In genomic region chr8:49696709-49697108, GRCm38 (mm10) we compare ENCODE assay signal across 13 mouse cellular contexts.
"Had no signal": no experiment of that assay in that cellular context is flagged by ENCODE, and none has a peak within 500 bp of the region (broad histone marks: within the 10 kb centered on the region; RNA-seq: fewer than 3 reads in every experiment).

No protein-coding gene starts in this region.

- H3K36me3 ChIP-seq: limb, embryonic 15.5 days; midbrain, embryonic 10.5 days; neural tube, embryonic 12.5 days had no signal

- H3K9me3 ChIP-seq: limb, embryonic 15.5 days; midbrain, embryonic 10.5 days; neural tube, embryonic 12.5 days had no signal

- H3K4me3 ChIP-seq: left cerebral cortex, adult 2 months; limb, embryonic 15.5 days; midbrain, embryonic 10.5 days; neural tube, embryonic 12.5 days had no signal

- DNase-seq: lung, adult 18-20 months; lung, postnatal 4 days; midbrain, embryonic 14.5 days; right cerebral cortex, postnatal 4 days; spleen, adult 18-20 months; thymus, adult 18-20 months; thymus, postnatal 14 days had no signal

- H3K27ac ChIP-seq: kidney, postnatal 0 days; left cerebral cortex, adult 2 months; limb, embryonic 15.5 days; liver, embryonic 14.5 days; midbrain, embryonic 10.5 days; neural tube, embryonic 12.5 days had no signal

- H3K4me2 ChIP-seq: limb, embryonic 15.5 days; neural tube, embryonic 12.5 days had no signal

- H3K9ac ChIP-seq: limb, embryonic 15.5 days; liver, embryonic 14.5 days; neural tube, embryonic 12.5 days had no signal

- H3K4me1 ChIP-seq: limb, embryonic 15.5 days; midbrain, embryonic 10.5 days; neural tube, embryonic 12.5 days had no signal

- H3K27me3 ChIP-seq: limb, embryonic 15.5 days; neural tube, embryonic 12.5 days had no signal
